Mouse (Mus musculus): Measurements from ENCODE around the gene Ei24. TPM values are rescaled to one million over a fixed set of nuclear protein-coding genes. Genes with fewer than 3 reads are reported as not detected.

Gene Ei24
- total and polyA plus RNA-seq, 2 experiments from 2014 or later: 103 to 112 TPM

GRCm38 (mm10) chr9:36795556-36795955 lies 1.6 kb downstream of the Ei24 start:
- TF ChIP-seq CTCF (IDR thresholded peaks at IDR 0.05; ENCODE audit: low read depth): no peak
- Histone ChIP-seq H3K4me3 (ENCODE audit: low read depth, low read length) (no peak overlapping the region), H3K27me3 (ENCODE audit: insufficient read depth, low read length) (no peaks in the 10 kb centered on the region), H3K4me1 (ENCODE audit: insufficient read depth) (peaks cover 10% of the 10 kb centered on the region; the same call in 1 of the 2 replicates), H3K9ac (no peak overlapping the region), H3K36me3 (ENCODE audit: insufficient read depth) (peaks cover 13% of the 10 kb centered on the region; the same call in 1 of the 2 replicates), H3K4me2 (ENCODE audit: low read depth) (peak overlapping the region; percentile 87), H3K9me3 (ENCODE audit: low read length) (no peaks in the 10 kb centered on the region), H3K27ac (ENCODE audit: low read depth, low read length) (no peak overlapping the region)
- 94% methylated on average over 1 of the region's 1 CpGs for WGBS
- DNase-seq (no peak), ATAC-seq (no peak)

DNA sequence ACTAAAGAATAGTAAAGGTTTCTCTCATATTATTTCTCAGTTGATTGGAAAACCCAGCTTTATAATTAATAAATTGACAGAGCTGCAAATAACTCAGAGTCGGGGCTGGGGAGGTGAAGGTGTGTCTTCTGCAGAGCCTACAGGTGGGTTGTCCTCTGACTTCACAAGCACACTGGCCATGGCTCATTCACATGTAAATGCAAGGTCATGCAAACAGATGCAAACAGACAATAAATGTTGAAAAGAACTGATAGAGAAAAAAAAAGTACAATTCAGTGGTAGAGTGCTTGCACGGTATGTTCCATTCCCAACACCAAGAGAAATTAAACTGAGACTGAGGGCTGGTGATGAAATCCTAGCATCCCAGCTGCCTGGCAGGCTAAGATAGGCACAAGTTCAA lies 2.7 kb downstream of the Ei24 start:
- Histone ChIP-seq H3K27me3 (ENCODE audit: insufficient read depth, low read length) (no peaks in the 10 kb centered on the region), H3K4me2 (ENCODE audit: low read depth) (no peak overlapping the region), H3K9ac (no peak overlapping the region), H3K27ac (ENCODE audit: low read depth, low read length) (no peak overlapping the region), H3K36me3 (ENCODE audit: insufficient read depth) (peaks cover 23% of the 10 kb centered on the region), H3K4me1 (ENCODE audit: insufficient read depth) (peaks cover 10% of the 10 kb centered on the region; the same call in 1 of the 2 replicates), H3K9me3 (ENCODE audit: low read length) (no peaks in the 10 kb centered on the region), H3K4me3 (ENCODE audit: low read depth, low read length) (no peak overlapping the region)
- ATAC-seq (no peak), DNase-seq (no peak)
- WGBS: 83% methylated on average over 2 of the region's 2 CpGs
- no peak for TF ChIP-seq CTCF (IDR thresholded peaks at IDR 0.05; ENCODE audit: low read depth)

GRCm38 (mm10) chr9:36792191-36792590 lies 5.0 kb downstream of the Ei24 start:
- DNase-seq: no peak
- ATAC-seq: no peak
- WGBS: 87% methylated on average over 3 of the region's 3 CpGs
- Histone ChIP-seq H3K27me3 (ENCODE audit: insufficient read depth, low read length) (no peaks in the 10 kb centered on the region), H3K9ac (no peak overlapping the region), H3K36me3 (ENCODE audit: insufficient read depth) (peaks cover 39% of the 10 kb centered on the region), H3K27ac (ENCODE audit: low read depth, low read length) (no peak overlapping the region), H3K4me2 (ENCODE audit: low read depth) (no peak overlapping the region), H3K9me3 (ENCODE audit: low read length) (no peaks in the 10 kb centered on the region), H3K4me3 (ENCODE audit: low read depth, low read length) (no peak overlapping the region), H3K4me1 (ENCODE audit: insufficient read depth) (peaks cover 7% of the 10 kb centered on the region; the same call in 1 of the 2 replicates)
- TF ChIP-seq CTCF (IDR thresholded peaks at IDR 0.05; ENCODE audit: low read depth): no peak

DNA sequence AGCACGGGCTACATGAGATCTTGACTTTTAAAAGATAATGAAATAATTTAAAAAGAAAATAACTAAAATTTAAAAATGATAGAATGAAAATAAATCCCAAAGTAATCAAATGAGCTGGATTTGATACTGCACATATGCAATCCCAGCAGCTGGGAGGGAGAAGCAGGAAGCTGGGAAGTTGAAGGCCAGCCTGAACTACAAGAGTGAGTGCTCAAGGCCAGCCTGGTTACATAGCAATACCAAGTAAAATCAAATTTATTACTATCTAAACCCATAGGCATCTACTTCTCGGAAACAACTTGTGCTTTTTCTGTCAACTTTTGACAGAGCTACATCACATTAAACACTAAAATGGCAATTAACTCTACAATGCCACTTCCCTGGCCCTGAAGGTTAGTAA lies 13.3 kb downstream of the Ei24 start:
- Histone ChIP-seq H3K9me3 (ENCODE audit: low read length) (no peaks in the 10 kb centered on the region), H3K4me1 (ENCODE audit: insufficient read depth) (no peaks in the 10 kb centered on the region), H3K36me3 (ENCODE audit: insufficient read depth) (peaks cover 75% of the 10 kb centered on the region), H3K27ac (ENCODE audit: low read depth, low read length) (no peak overlapping the region), H3K4me2 (ENCODE audit: low read depth) (no peak overlapping the region), H3K27me3 (ENCODE audit: insufficient read depth, low read length) (no peaks in the 10 kb centered on the region), H3K4me3 (ENCODE audit: low read depth, low read length) (no peak overlapping the region), H3K9ac (no peak overlapping the region)
- ATAC-seq (no peak), DNase-seq (no peak)
- TF ChIP-seq CTCF (IDR thresholded peaks at IDR 0.05; ENCODE audit: low read depth): no peak
- WGBS: 91% methylated on average over 2 of the region's 2 CpGs

- H3K4me3 ChIP-seq (ENCODE audit: low read depth, low read length): no peak overlapping the region; the same call in 1 of the 2 replicates
- no peak for ATAC-seq
- no peak overlapping the region for H3K27ac ChIP-seq (ENCODE audit: low read depth, low read length)
- 80% methylated on average over 1 of the region's 1 CpGs for WGBS
- H3K9ac ChIP-seq: no peak overlapping the region
- DNase-seq: no peak
- no peaks in the 10 kb centered on the region for H3K27me3 ChIP-seq (ENCODE audit: insufficient read depth, low read length)
- no peak for TF ChIP-seq CTCF (IDR thresholded peaks at IDR 0.05; ENCODE audit: low read depth)
- peaks cover 8% of the 10 kb centered on the region; the same call in 1 of the 2 replicates for H3K4me1 ChIP-seq (ENCODE audit: insufficient read depth)
- H3K9me3 ChIP-seq (ENCODE audit: low read length): no peaks in the 10 kb centered on the region
- peaks cover 2% of the 10 kb centered on the region for H3K36me3 ChIP-seq (ENCODE audit: insufficient read depth)
- no peak overlapping the region for H3K4me2 ChIP-seq (ENCODE audit: low read depth)
Measured at GRCm38 (mm10) chr9:36769048-36769413, 28.2 kb downstream of the Ei24 start.

GRCm38 (mm10) chr9:36768156-36769047 lies 28.8 kb downstream of the Ei24 start:
- Histone ChIP-seq H3K4me2 (ENCODE audit: low read depth) (peak overlapping the region; percentile 79), H3K9me3 (ENCODE audit: low read length) (no peaks in the 10 kb centered on the region), H3K36me3 (ENCODE audit: insufficient read depth) (peaks cover 6% of the 10 kb centered on the region), H3K27ac (ENCODE audit: low read depth, low read length) (peak overlapping the region; percentile 79), H3K9ac (peak overlapping the region; percentile 76), H3K4me1 (ENCODE audit: insufficient read depth) (peaks cover 8% of the 10 kb centered on the region; the same call in 1 of the 2 replicates), H3K27me3 (ENCODE audit: insufficient read depth, low read length) (no peaks in the 10 kb centered on the region), H3K4me3 (ENCODE audit: low read depth, low read length) (peak overlapping the region; percentile 51)
- TF ChIP-seq CTCF (IDR thresholded peaks at IDR 0.05; ENCODE audit: low read depth): no peak
- DNase-seq (no peak), ATAC-seq (peak; percentile 4)
- WGBS: 14% methylated on average over 25 of the region's 25 CpGs

All from forebrain, postnatal 0 days (tissue).